Mouse (Mus musculus) ovary, postnatal 10 days (tissue): ENCODE measurements around the gene Mthfd2.

Experiments used
- DNase-seq: peaks from one replicate; pipeline ENCODE4 v3.0.0; 2022; ENCODE audit warnings: low spot score

Mthfd2 gene

DNA sequence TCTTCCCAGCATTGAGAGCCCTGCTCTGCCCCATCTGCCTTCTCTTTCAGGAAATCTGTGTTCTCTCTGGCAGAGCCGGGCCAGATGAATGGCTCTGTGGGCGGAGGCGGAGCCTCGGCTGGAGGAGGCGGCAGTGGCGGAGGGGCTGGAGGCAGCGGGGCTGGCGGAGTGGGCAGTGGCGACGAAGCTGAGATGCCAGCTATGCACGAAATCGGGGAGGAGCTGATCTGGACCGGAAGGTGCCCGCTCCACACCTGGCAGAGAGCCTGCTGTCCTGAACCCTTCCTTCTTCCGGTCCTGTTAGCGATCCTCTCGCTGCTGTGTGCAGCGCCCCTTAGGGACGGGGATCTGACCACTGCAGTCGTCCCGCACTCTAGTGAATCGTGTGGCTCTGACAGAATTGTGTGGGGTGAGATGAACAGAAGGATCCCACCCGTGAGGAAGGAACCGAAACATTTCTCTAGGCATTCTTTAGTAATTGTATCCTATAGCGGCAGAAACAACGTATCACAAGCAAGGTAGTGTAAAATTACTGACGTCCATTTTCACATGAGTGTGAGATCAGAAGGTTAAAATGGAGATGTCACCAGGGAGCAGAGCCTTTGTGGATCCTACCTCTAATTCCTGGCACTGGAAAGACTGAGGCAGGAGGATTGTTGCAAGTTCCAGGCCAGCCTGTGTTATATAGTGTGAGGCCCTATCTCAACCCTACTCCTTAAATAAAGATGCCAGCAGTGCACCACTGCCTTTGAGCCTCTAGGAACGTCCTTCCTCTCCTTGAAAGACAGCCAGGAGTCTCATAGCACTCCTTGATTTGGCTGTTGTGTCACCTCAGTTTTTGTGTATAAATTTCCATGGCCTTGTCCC, 57.3 kb downstream of the Mthfd2 start:
- DNase-seq = peak; percentile 48

DNA sequence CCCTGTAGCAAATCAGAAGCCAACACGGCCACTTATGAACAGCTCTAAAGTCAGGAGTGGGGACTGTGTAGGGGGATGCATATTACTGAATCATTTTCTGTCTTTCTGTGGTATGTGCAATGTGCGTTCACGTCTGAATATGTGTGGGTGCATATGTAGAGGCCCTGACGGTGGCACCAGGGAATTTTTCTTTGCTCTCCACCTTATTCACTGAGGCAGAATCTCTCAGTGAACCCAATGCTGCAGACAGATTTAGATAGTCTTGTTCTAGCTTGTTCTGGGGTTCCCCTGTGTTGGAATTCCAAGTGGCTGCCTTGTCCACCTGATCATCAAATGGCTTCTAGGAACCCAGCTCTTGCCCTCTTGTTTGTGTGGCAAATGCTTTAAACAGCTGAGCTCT, 58.1 kb downstream of the Mthfd2 start:
- DNase-seq = no peak

DNA sequence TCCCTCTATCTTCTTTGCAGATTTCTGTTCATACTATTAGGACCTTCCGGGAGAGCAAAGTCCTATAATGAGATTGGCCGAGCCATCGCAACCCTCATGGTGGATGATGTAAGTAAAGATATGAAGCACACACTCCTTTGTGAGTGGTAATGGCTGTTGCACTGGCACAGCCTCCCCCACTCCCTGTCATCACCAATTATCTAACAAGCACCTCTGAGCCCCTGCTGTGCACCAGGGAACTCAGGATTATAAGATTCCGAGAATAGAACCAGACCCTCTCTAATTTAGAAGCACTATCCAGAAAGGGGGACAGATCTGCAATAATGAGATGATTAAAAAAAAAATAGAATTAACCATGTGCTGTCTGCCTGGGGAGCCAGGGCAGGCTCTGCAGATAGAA, 60.1 kb downstream of the Mthfd2 start:
- DNase-seq = no peak

DNA sequence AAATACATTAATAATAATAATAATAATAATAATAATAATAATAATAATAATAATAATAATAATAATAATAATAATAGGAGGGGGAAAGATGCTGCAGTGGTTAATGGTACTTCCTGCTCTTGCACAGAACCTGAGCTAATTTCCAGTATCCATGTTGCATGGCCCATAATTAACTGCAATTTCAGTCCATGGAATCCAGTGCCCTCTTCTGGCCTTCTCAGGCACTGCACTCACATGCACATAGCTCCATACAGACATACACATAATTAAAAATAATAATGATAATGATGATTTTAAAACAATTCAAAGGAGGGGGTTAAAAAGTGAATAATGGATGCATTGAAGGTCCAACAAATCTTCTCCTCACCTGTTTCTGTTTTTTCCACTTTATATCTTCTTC, 60.5 kb downstream of the Mthfd2 start:
- no peak for DNase-seq

DNA sequence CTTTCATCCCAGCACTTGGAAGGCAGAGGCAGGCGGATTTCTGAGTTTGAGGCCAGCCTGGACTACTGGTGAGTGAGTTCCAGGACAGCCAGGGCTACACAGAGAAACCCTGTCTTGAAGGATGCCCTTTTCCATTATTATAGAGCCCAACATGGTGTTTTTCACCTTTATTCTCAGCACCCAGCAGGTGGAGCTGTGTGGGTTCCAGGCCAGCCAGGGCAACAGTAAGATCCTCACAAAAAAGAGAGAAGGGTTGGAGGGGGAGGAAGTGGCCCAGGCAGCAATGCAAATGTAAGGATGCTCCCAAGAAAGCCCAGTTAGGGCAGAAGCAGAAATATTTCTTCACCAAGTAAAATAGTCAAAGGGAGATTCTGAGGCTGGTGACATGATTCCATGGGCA, 61.2 kb downstream of the Mthfd2 start:
- DNase-seq = no peak
